Mouse (Mus musculus) thymus, adult 2 months (tissue): ENCODE measurements around the gene Plekhg2. TPM values are rescaled to one million over a fixed set of nuclear protein-coding genes. Genes with fewer than 3 reads are reported as not detected.

Experiments
- DNase-seq: peaks from one replicate; pipeline ENCODE4 v3.0.0; 2021
- H3K27ac ChIP-seq: fragments of 200-500 bp; 2 replicates; pipeline ENCODE4 v1.5.1; 2012; ENCODE audit warnings: low read length, control low read depth; ENCODE audit not compliant: control insufficient read depth, insufficient read depth
- H3K27me3 ChIP-seq: fragments of 200-500 bp; 2 replicates; pipeline ENCODE4 v1.6.1; 2012; ENCODE audit warnings: mild to moderate bottlenecking, low read length, moderate library complexity, mixed read lengths; ENCODE audit not compliant: control insufficient read depth, insufficient read depth
- H3K36me3 ChIP-seq: fragments of 200-500 bp; 2 replicates; pipeline ENCODE4 v1.6.1; 2012; ENCODE audit warnings: mild to moderate bottlenecking, low read length, moderate library complexity; ENCODE audit not compliant: control insufficient read depth, insufficient read depth
- H3K4me1 ChIP-seq: fragments of 200-500 bp; replicated peaks from 2 replicates; pipeline ENCODE4 v1.6.1; 2012; ENCODE audit warnings: low read length; ENCODE audit not compliant: control insufficient read depth, insufficient read depth
- H3K4me3 ChIP-seq: fragments of 200-500 bp; 2 replicates; pipeline ENCODE4 v1.5.1; 2012; ENCODE audit warnings: mild to moderate bottlenecking, low read length, control low read depth, moderate library complexity; ENCODE audit not compliant: control insufficient read depth, insufficient read depth
- CTCF ChIP-seq: fragments of 200-500 bp; IDR thresholded peaks from 2 replicates; pipeline ENCODE4 v1.5.1; 2012; ENCODE audit warnings: mild to moderate bottlenecking, control low read depth, low read length, moderate library complexity, borderline replicate concordance; ENCODE audit not compliant: control insufficient read depth, poor library complexity, insufficient read depth; ENCODE audit errors: extremely low read depth
- POLR2A ChIP-seq: fragments of 200-500 bp; IDR thresholded peaks from 2 replicates; pipeline ENCODE4 v1.6.1; 2012; ENCODE audit warnings: mild to moderate bottlenecking, low read length, control low read depth, moderate library complexity; ENCODE audit not compliant: control insufficient read depth, poor library complexity, insufficient read depth; ENCODE audit errors: extremely low read depth
- WGBS: fragments of 180-500 bp; shearing (Covaris S2); methylation state at CpG from one replicate; pipeline ENCODE4 v1.1.7; 2018; 5-methylcytosine and 5-hydroxymethylcytosine counted together
- polyA plus RNA-seq: library from polyadenylated mRNA; depleted of rRNA; stranded (reverse); fragments of >200 nt; gene quantifications from 2 replicates; pipeline ENCODE4 v1.2.3, GENCODE M21; 2012

Plekhg2 gene
- polyA plus RNA-seq, 1 experiment = 187 TPM

DNA sequence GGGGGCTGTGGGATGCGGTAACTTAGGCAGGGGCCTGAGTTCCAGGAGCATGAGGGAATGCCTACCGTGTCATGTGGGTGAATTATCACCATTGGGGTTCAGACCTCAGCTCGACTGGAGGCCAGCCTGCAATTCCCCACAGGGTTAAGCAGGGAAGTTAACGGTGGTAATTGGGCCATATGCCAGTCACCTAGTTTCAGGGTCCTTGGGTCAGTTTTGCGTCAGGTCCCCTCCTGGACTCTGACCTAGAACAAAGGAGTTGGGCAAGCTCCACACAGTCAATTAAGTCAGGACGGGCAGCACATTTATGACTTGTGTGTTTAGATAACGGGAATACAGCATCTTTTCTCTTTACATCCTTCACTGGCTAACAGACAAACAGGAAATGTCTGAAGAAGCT lies 31.0 kb downstream of the Plekhg2 start:
- DNase-seq = no peak
- Histone ChIP-seq H3K27me3 (no peaks in the 10 kb centered on the region; the same call in 1 of the 2 replicates), H3K36me3 (no peaks in the 10 kb centered on the region), H3K4me1 (0 out of 2 replicates have a peak, but pooled peaks cover 2% of the 10 kb centered on the region), H3K4me3 (no peak overlapping the region), H3K27ac (no peak overlapping the region)
- 92% methylated on average over 7 of the region's 7 CpGs for WGBS
- TF ChIP-seq CTCF = no peak
- no peak for TF ChIP-seq POLR2A

DNA sequence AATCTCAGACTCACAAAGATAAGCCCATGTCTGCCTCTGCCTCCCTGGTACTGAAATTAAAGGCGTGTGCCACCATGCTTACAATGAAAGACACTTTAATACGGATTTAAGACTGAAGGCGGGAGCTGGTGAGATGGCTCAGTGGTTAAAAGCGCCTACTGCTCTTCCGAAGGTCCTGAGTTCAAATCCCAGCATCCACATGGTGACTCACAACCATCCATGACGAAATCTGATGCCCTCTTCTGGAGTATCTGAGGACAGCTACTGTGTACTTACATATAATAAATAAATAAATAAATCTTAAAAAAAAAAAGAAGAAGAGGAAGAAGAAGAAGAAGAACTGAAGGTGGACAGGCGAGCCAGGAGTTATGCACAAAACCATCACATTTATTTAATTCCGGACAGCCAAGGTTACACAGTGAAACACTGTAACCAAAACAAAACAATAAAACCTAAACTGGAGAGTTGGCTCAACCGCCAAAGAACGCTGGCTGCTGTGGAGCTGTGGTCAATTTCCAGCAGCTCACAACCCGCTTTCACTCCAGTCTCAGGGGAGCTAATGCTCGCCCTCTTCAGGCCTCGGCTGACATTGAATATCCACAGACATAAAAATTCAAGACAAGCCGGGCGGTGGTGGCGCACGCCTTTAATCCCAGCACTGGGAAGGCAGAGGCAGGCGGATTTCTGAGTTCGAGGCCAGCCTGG lies 33.0 kb downstream of the Plekhg2 start:
- TF ChIP-seq CTCF = no peak
- no peak for TF ChIP-seq POLR2A
- Histone ChIP-seq H3K4me1 (peaks cover 5% of the 10 kb centered on the region), H3K27ac (peak overlapping the region; percentile 81; the same call in 1 of the 2 replicates), H3K4me3 (no peak overlapping the region), H3K27me3 (no peaks in the 10 kb centered on the region; the same call in 1 of the 2 replicates), H3K36me3 (no peaks in the 10 kb centered on the region)
- DNase-seq = peak; percentile 57
- whole genome bisulfite sequencing = 23% methylated on average over 19 of the region's 19 CpGs

DNA sequence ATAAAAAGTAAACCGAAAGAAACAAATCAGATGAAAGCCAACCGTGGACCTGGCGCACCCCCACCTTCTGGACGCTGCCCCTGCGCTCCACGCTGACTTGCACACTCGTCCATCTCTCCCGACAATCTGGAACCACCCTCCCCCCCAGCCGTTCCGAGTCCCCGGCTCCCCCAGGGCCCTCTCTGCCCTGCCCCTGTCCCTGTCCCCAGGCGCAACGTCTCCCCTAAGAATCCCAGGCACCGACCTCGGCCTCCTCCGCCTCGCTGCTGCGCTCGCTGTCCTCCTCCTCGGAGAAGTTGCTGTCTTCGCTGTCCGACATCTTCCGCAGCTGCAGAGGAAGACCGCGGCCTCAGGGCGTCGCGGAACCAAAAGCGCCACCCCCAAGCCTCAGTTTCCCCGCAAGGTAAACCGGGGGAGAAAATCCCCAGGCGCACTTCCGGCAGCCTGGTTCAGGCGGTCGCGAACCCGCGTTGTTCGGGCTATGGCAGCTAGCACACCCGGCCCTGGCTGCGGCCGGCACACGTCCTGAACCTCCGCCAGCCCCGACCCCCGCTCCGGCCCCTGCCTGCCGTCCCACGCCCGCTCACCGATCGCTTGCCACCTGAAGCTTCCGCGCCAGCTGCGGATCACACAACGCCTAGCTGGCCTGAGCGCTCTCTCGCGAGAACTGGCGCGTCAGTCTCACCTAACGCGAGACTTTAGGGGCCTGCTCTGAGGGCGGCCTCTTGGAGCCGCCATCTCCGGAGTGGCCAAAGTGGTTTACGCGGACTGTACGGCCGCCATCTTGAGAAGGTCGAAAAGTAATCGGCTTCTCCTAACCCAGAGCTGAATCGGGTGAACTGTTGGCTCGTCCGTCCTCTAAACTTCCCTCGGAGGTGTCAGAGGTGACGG lies 34.0 kb downstream of the Plekhg2 start, which contains the start of gene Supt5:
Supt5 (minus strand) TSS at position 639 of the 891 bp plus-strand sequence.
- under 1% methylated on average over 77 of the region's 77 CpGs for WGBS
- TF ChIP-seq POLR2A (peak; percentile 92), CTCF (peak; percentile 60; the same call in 1 of the 2 replicates)
- Histone ChIP-seq H3K4me1 (peaks cover 9% of the 10 kb centered on the region), H3K4me3 (peak within 1 kb of the TSS; percentile 77), H3K27me3 (no peaks in the 10 kb centered on the region; the same call in 1 of the 2 replicates), H3K27ac (peak within 1 kb of the TSS; percentile 81), H3K36me3 (no peaks in the 10 kb centered on the region)
- peak; percentile 98 for DNase-seq

DNA sequence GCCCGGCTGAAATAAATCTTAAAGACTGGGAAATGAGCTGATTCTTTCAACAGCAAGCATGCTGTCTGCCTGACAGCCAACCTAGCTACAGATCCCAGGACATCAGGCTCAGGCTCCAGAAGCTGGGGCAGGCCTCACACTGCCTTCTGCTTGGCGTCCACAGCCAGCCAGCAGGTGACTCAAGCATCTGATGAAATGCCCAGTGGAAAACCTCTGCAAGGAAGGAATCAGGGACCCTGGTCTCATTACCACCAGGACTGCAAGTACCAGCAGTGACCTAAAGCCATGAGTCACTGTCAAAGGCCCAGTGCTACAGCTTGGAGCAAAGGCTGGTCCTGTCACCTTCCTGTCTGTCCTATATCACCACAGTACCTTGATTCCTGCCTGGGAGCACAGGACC lies 36.9 kb downstream of the Plekhg2 start:
- 96% methylated on average over 2 of the region's 2 CpGs for WGBS
- TF ChIP-seq CTCF = no peak
- no peak for TF ChIP-seq POLR2A
- DNase-seq = no peak
- Histone ChIP-seq H3K4me1 (peaks cover 9% of the 10 kb centered on the region), H3K4me3 (no peak overlapping the region), H3K27me3 (no peaks in the 10 kb centered on the region), H3K36me3 (peaks cover 9% of the 10 kb centered on the region), H3K27ac (no peak overlapping the region)

DNA sequence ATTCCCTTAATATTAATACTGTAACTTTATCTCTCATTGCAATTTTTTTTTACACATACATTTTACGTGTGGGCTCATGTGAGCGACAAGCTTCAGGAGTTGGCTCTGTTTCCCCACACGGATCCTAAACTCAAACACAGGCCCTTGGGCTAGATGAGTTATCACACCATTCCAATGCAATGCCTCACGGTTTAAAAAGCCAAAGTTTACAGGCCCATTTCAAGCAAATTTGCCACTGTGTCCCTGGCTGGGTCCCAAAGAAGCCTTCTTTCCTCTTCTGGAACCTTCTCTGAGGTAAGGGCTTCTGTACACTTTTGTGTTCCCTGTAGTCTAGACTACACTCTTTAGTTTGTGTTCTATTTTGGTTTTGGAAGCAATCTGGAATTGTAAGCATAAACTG lies 37.9 kb downstream of the Plekhg2 start:
- Histone ChIP-seq H3K27ac (no peak overlapping the region), H3K36me3 (peaks cover 18% of the 10 kb centered on the region), H3K27me3 (no peaks in the 10 kb centered on the region), H3K4me3 (no peak overlapping the region), H3K4me1 (peaks cover 8% of the 10 kb centered on the region)
- WGBS = 94% methylated on average over 4 of the region's 4 CpGs
- no peak for TF ChIP-seq POLR2A
- TF ChIP-seq CTCF = no peak
- DNase-seq = no peak

DNA sequence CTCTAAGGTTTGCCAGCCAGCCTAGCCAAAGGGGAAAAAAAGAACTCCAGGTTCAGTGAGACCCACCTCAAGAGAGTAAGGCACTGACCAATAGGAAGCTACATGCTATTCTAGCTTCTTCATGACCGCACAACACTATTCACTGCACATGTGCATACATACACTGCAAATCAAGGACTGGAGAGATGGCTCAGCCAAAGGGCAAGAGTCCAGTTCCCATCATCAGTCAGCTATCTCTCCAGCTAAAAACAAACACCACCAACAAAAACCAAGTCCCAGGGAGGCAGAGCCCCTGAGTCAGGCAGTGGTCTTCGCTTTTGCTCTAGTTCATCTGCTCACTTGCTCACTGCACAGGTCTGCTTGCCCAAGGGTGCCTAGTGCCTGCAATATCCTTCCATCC lies 44.1 kb downstream of the Plekhg2 start:
- no peak for DNase-seq
- Histone ChIP-seq H3K27ac (no peak overlapping the region), H3K36me3 (peaks cover 75% of the 10 kb centered on the region), H3K27me3 (no peaks in the 10 kb centered on the region), H3K4me1 (no peaks in the 10 kb centered on the region), H3K4me3 (no peak overlapping the region)
- TF ChIP-seq CTCF (no peak), POLR2A (no peak)
- WGBS = 96% methylated on average over 2 of the region's 2 CpGs
